Mouse (Mus musculus) forebrain, embryonic 11.5 days (tissue): Measurements from ENCODE around the gene Syde1. TPM values are rescaled to one million over a fixed set of nuclear protein-coding genes. Genes with fewer than 3 reads are reported as not detected.
A peak's percentile ranks its signal among the peaks of the same experiment; 100 is the strongest.

Experiments used
- ATAC-seq: fragments of 200-750 bp; cut with Nextera tagmentation; replicated peaks from 2 replicates; pipeline ENCODE4 v1.8.0; 2017; ENCODE audit warnings: moderate TSS enrichment; ENCODE audit not compliant: low FRiP score
- DNase-seq: peaks from one replicate; pipeline ENCODE4 v3.0.0-alpha.2; 2017; ENCODE audit warnings: low spot score
- H3K27ac ChIP-seq: fragments of 300-500 bp; sonication (generic); 2 replicates; pipeline ENCODE4 v1.5.1; 2014; ENCODE audit warnings: low read depth, low read length
- H3K27me3 ChIP-seq: fragments of 300-500 bp; sonication (generic); 2 replicates; pipeline ENCODE4 v1.6.1; 2014; ENCODE audit warnings: mild to moderate bottlenecking, low read length, mixed read lengths; ENCODE audit not compliant: control insufficient read depth, insufficient read depth
- H3K36me3 ChIP-seq: fragments of 300-500 bp; sonication (generic); 2 replicates; pipeline ENCODE4 v1.6.1; 2014; ENCODE audit warnings: mild to moderate bottlenecking, low read length, moderate library complexity, mixed read lengths; ENCODE audit not compliant: control insufficient read depth, insufficient read depth
- H3K4me1 ChIP-seq: fragments of 300-500 bp; sonication (generic); replicated peaks from 2 replicates; pipeline ENCODE4 v1.6.1; 2014; ENCODE audit warnings: low read length, mixed read lengths; ENCODE audit not compliant: control insufficient read depth, insufficient read depth
- H3K4me2 ChIP-seq: fragments of 300-500 bp; sonication (generic); 2 replicates; pipeline ENCODE4 v1.6.1; 2014; ENCODE audit warnings: low read depth, mild to moderate bottlenecking, low read length, moderate library complexity, mixed read lengths; ENCODE audit not compliant: severe bottlenecking
- H3K4me3 ChIP-seq: fragments of 300-500 bp; sonication (generic); 2 replicates; pipeline ENCODE4 v1.5.1; 2014; ENCODE audit warnings: low read depth, low read length
- H3K9ac ChIP-seq: fragments of 300-500 bp; sonication (generic); 2 replicates; pipeline ENCODE4 v1.6.1; 2014; ENCODE audit warnings: low read length
- H3K9me3 ChIP-seq: fragments of 300-500 bp; sonication (generic); 2 replicates; pipeline ENCODE4 v1.6.1; 2016; ENCODE audit warnings: low read length, mixed read lengths; ENCODE audit not compliant: control insufficient read depth
- WGBS: fragments of 180-500 bp; shearing (Covaris S2); extraction: QIAGEN DNeasy Blood & Tissue Kit; methylation state at CpG from one replicate; pipeline ENCODE4 v1.1.7; 2014; 5-methylcytosine and 5-hydroxymethylcytosine counted together
- polyA plus RNA-seq: library from polyadenylated mRNA; unstranded; fragments of >200 nt; fragmentation: Nextera tagmentation; extraction: Ambion mirVana; gene quantifications from 2 replicates; pipeline ENCODE4 v1.2.1, GENCODE M21; 2014

Syde1 gene
- polyA plus RNA-seq, 1 experiment from 2014 or later = 14.3 TPM

- DNase-seq (no peak), ATAC-seq (no peak)
- H3K9me3 ChIP-seq = no peaks in the 10 kb centered on the region
- H3K27ac ChIP-seq = no peak overlapping the region
- no peaks in the 10 kb centered on the region for H3K36me3 ChIP-seq
- no peaks in the 10 kb centered on the region for H3K27me3 ChIP-seq
- H3K9ac ChIP-seq = no peak overlapping the region
- H3K4me3 ChIP-seq = no peak overlapping the region
- H3K4me2 ChIP-seq = no peak overlapping the region
- peaks cover 7% of the 10 kb centered on the region for H3K4me1 ChIP-seq
These were observed 2.8 kb upstream of the Syde1 start for GRCm38 (mm10) chr10:78594566-78594965.

GRCm38 (mm10) chr10:78594157-78594556 is 2.4 kb upstream of the Syde1 start:
- Histone ChIP-seq H3K27ac (no peak overlapping the region), H3K4me2 (no peak overlapping the region), H3K4me1 (peaks cover 7% of the 10 kb centered on the region), H3K36me3 (no peaks in the 10 kb centered on the region), H3K27me3 (no peaks in the 10 kb centered on the region), H3K9me3 (no peaks in the 10 kb centered on the region), H3K9ac (no peak overlapping the region), H3K4me3 (no peak overlapping the region)
- DNase-seq = peak; percentile 32
- no peak for ATAC-seq
- 84% methylated on average over 6 of the region's 6 CpGs for WGBS

- Histone ChIP-seq H3K36me3 (no peaks in the 10 kb centered on the region), H3K27ac (no peak overlapping the region), H3K27me3 (no peaks in the 10 kb centered on the region), H3K4me2 (no peak overlapping the region), H3K9me3 (no peaks in the 10 kb centered on the region), H3K9ac (no peak overlapping the region), H3K4me3 (no peak overlapping the region), H3K4me1 (peaks cover 7% of the 10 kb centered on the region)
- peak; percentile 14 for DNase-seq
- 91% methylated on average over 5 of the region's 5 CpGs for WGBS
- ATAC-seq = no peak
These were observed 2.0 kb upstream of the Syde1 start for GRCm38 (mm10) chr10:78593736-78594135.

- H3K9ac ChIP-seq = no peak overlapping the region
- H3K9me3 ChIP-seq = no peaks in the 10 kb centered on the region
- H3K4me2 ChIP-seq = no peak overlapping the region
- no peaks in the 10 kb centered on the region for H3K27me3 ChIP-seq
- no peak overlapping the region for H3K27ac ChIP-seq
- ATAC-seq (no peak), DNase-seq (peak; percentile 19)
- 86% methylated on average over 4 of the region's 4 CpGs for WGBS
- H3K36me3 ChIP-seq = no peaks in the 10 kb centered on the region
- no peak overlapping the region for H3K4me3 ChIP-seq
- peaks cover 7% of the 10 kb centered on the region for H3K4me1 ChIP-seq
These were observed 1.2 kb upstream of the Syde1 start for GRCm38 (mm10) chr10:78592856-78593379.

- H3K9ac ChIP-seq = peak overlapping the region; percentile 75
- peaks cover 7% of the 10 kb centered on the region for H3K4me1 ChIP-seq
- ATAC-seq (0 out of 2 replicates have a peak, but pooled peaks have one; percentile 34), DNase-seq (no peak)
- peak overlapping the region; percentile 58 for H3K4me3 ChIP-seq
- H3K4me2 ChIP-seq = peak overlapping the region; percentile 86
- peaks cover 2% of the 10 kb centered on the region; the same call in 1 of the 2 replicates for H3K36me3 ChIP-seq
- no peak overlapping the region for H3K27ac ChIP-seq
- H3K27me3 ChIP-seq = no peaks in the 10 kb centered on the region
- WGBS = 49% methylated on average over 9 of the region's 9 CpGs
- no peaks in the 10 kb centered on the region for H3K9me3 ChIP-seq
These were observed 1.0 kb downstream of the Syde1 start for GRCm38 (mm10) chr10:78590744-78591143.

- ATAC-seq = no peak
- Histone ChIP-seq H3K27me3 (no peaks in the 10 kb centered on the region), H3K9me3 (no peaks in the 10 kb centered on the region), H3K4me3 (no peak overlapping the region), H3K36me3 (peaks cover 2% of the 10 kb centered on the region; the same call in 1 of the 2 replicates), H3K27ac (no peak overlapping the region), H3K4me1 (peaks cover 7% of the 10 kb centered on the region), H3K9ac (no peak overlapping the region), H3K4me2 (no peak overlapping the region)
- no peak for DNase-seq
- WGBS = 92% methylated on average over 8 of the region's 8 CpGs
These were observed 1.9 kb downstream of the Syde1 start for GRCm38 (mm10) chr10:78589901-78590300.

GRCm38 (mm10) chr10:78589291-78589690 is 2.5 kb downstream of the Syde1 start:
- H3K4me1 ChIP-seq = peaks cover 7% of the 10 kb centered on the region
- no peak for DNase-seq
- 94% methylated on average over 18 of the region's 18 CpGs for WGBS
- H3K4me2 ChIP-seq = no peak overlapping the region
- H3K27me3 ChIP-seq = no peaks in the 10 kb centered on the region
- H3K4me3 ChIP-seq = no peak overlapping the region
- no peaks in the 10 kb centered on the region for H3K9me3 ChIP-seq
- no peak overlapping the region for H3K9ac ChIP-seq
- H3K36me3 ChIP-seq = peaks cover 2% of the 10 kb centered on the region; the same call in 1 of the 2 replicates
- no peak for ATAC-seq
- H3K27ac ChIP-seq = no peak overlapping the region

GRCm38 (mm10) chr10:78586026-78586425 is 5.7 kb downstream of the Syde1 start:
- H3K4me1 ChIP-seq = peaks cover 4% of the 10 kb centered on the region
- ATAC-seq = no peak
- no peak overlapping the region for H3K4me3 ChIP-seq
- DNase-seq = no peak
- no peaks in the 10 kb centered on the region for H3K27me3 ChIP-seq
- H3K9ac ChIP-seq = no peak overlapping the region
- 97% methylated on average over 13 of the region's 13 CpGs for WGBS
- peaks cover 2% of the 10 kb centered on the region; the same call in 1 of the 2 replicates for H3K36me3 ChIP-seq
- no peak overlapping the region for H3K4me2 ChIP-seq
- H3K9me3 ChIP-seq = no peaks in the 10 kb centered on the region
- H3K27ac ChIP-seq = no peak overlapping the region

- ATAC-seq = no peak
- no peaks in the 10 kb centered on the region for H3K9me3 ChIP-seq
These were observed 6.2 kb downstream of the Syde1 start for GRCm38 (mm10) chr10:78585606-78586005.

More at GRCm38 (mm10) chr10:78585606-78586005, 6.2 kb downstream of the Syde1 start:
- Histone ChIP-seq H3K36me3 (peaks cover 2% of the 10 kb centered on the region; the same call in 1 of the 2 replicates), H3K27me3 (no peaks in the 10 kb centered on the region), H3K4me3 (no peak overlapping the region), H3K4me2 (no peak overlapping the region), H3K4me1 (no peaks in the 10 kb centered on the region; the same call in 1 of the 2 replicates), H3K9ac (no peak overlapping the region), H3K27ac (no peak overlapping the region)
- 89% methylated on average over 22 of the region's 22 CpGs for WGBS
- no peak for DNase-seq
